Mouse (Mus musculus) activated CD4-positive, CD25-positive, alpha-beta regulatory T cell, adult 9 weeks (primary cell): Measurements from ENCODE around the gene Chil1. TPM values are rescaled to one million over a fixed set of nuclear protein-coding genes. Genes with fewer than 3 reads are reported as not detected.

Experiments
- polyA plus RNA-seq: library from polyadenylated mRNA; unstranded; fragments of 100-300 nt; shearing (Covaris generic); gene quantifications from one replicate; pipeline ENCODE4 v1.2.1, GENCODE M21; 2017

The Chil1 gene
- not detected for polyA plus RNA-seq

GRCm38 (mm10) chr1:134182025-134182424 is at the start of gene Chil1:
TSS of gene Chil1 (plus strand) at chr1:134182176.

GRCm38 (mm10) chr1:134193126-134193525 is 11.2 kb downstream of the Chil1 start, which contains the start of gene Mybph:
TSS of gene Mybph (plus strand) at chr1:134193448.

GRCm38 (mm10) chr1:134235391-134235921 is 53.5 kb downstream of the Chil1 start, which contains the start of gene Adora1:
TSS of gene Adora1 (minus strand) at chr1:134235431.

Other genes with a start within 250 kb of the Chil1 start
- gene Fmod, start 144.9 kb upstream of the Chil1 start, polyA plus RNA-seq = not detected
- 229 TPM for gene Btg2, start 103.1 kb upstream of the Chil1 start, polyA plus RNA-seq
- not detected for gene Chit1, start 70.9 kb upstream of the Chil1 start, polyA plus RNA-seq
- gene Mybph, start 11.3 kb downstream of the Chil1 start, polyA plus RNA-seq = not detected
- not detected for gene Adora1, start 53.3 kb downstream of the Chil1 start, polyA plus RNA-seq
- not detected for gene Myog, start 107.8 kb downstream of the Chil1 start, polyA plus RNA-seq
- gene Ppfia4, start 150.8 kb downstream of the Chil1 start, polyA plus RNA-seq = 0.17 TPM
- gene Tmem183a, start 179.8 kb downstream of the Chil1 start, polyA plus RNA-seq = 56.0 TPM
- not detected for gene 4933406M09Rik, start 203.8 kb downstream of the Chil1 start, polyA plus RNA-seq
- gene Cyb5r1, start 223.4 kb downstream of the Chil1 start, polyA plus RNA-seq = 26.4 TPM
- 35.4 TPM for gene Adipor1, start 233.2 kb downstream of the Chil1 start, polyA plus RNA-seq